1 mouse cellular context compared by ENCODE assay signal in the genomic region with DNA sequence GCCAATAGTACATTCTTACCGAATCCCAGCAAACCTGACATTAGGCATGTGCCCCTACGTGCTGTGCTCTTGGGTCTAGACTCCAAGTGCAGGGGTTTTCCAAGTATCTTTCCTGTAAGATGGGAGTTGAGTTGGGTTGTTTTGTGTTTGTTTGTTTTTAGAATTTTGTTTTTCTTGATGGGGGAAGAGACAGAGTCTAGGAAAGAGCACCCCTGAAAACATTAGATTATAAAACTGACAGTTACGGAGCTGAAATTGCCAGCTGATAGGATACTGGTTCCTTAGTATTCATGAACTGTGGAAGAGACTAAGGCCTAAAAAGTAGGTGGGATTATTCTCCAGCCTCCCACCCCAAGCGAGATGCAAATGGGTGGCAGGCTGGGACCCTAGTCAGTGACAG.
TF ChIP-seq lines count a peak whose summit lies in the region.

No protein-coding gene starts in this region.

TF ChIP-seq in MEL, 35 proteins besides CTCF, POLR2A, EP300 and RAD21 (continued from another document):
- TF ChIP-seq ELF1 (IDR thresholded peaks at IDR 0.05; ENCODE audit: low read depth, low read length) (no peak), USF1 (IDR thresholded peaks at IDR 0.05; ENCODE audit: low read depth, low read length) (no peak), NRF1 (IDR thresholded peaks at IDR 0.05; ENCODE audit: insufficient read depth, low read depth, low read length, poor library complexity, severe bottlenecking) (no peak), MEF2A (IDR thresholded peaks at IDR 0.05; ENCODE audit: extremely low read depth, insufficient replicate concordance, low read depth, low read length, poor library complexity, severe bottlenecking) (no peak), SMC3 (IDR thresholded peaks at IDR 0.05; ENCODE audit: low read depth, low read length) (no peak), MAFK (IDR thresholded peaks at IDR 0.05; ENCODE audit: borderline replicate concordance, low read depth, low read length) (no peak), NELFE (IDR thresholded peaks at IDR 0.05; ENCODE audit: low read depth, low read length) (no peak), ZC3H11A (IDR thresholded peaks at IDR 0.05; ENCODE audit: low read depth, low read length) (no peak)
